Mouse (Mus musculus) hindbrain, embryonic 11.5 days (tissue): ENCODE measurements around the gene Cers1. TPM values are rescaled to one million over a fixed set of nuclear protein-coding genes. Genes with fewer than 3 reads are reported as not detected.

Experiments used
- ATAC-seq: fragments of 200-750 bp; cut with Nextera tagmentation; 2 replicates; pipeline ENCODE4 v1.8.0; 2017; ENCODE audit warnings: mild to moderate bottlenecking, moderate TSS enrichment, moderate library complexity; ENCODE audit not compliant: low FRiP score
- DNase-seq: peaks from one replicate; pipeline ENCODE4 v3.0.0-alpha.2; 2015; ENCODE audit warnings: low spot score
- H3K27ac ChIP-seq: fragments of 300-500 bp; sonication (generic); 2 replicates; pipeline ENCODE4 v1.5.1; 2014; ENCODE audit warnings: mild to moderate bottlenecking, low read depth, low read length
- H3K27me3 ChIP-seq: fragments of 300-500 bp; sonication (generic); 2 replicates; pipeline ENCODE4 v1.6.1; 2014; ENCODE audit warnings: mild to moderate bottlenecking, low read length, moderate library complexity, mixed read lengths; ENCODE audit not compliant: control insufficient read depth, insufficient read depth
- H3K36me3 ChIP-seq: fragments of 300-500 bp; sonication (generic); 2 replicates; pipeline ENCODE4 v1.6.1; 2014; ENCODE audit warnings: mild to moderate bottlenecking, low read length, moderate library complexity, mixed read lengths; ENCODE audit not compliant: control insufficient read depth, insufficient read depth
- H3K4me1 ChIP-seq: fragments of 300-500 bp; sonication (generic); replicated peaks from 2 replicates; pipeline ENCODE4 v1.6.1; 2014; ENCODE audit warnings: low read length, mixed read lengths; ENCODE audit not compliant: control insufficient read depth, insufficient read depth
- H3K4me2 ChIP-seq: fragments of 300-500 bp; sonication (generic); replicated peaks from 2 replicates; pipeline ENCODE4 v1.6.1; 2014; ENCODE audit warnings: mild to moderate bottlenecking, low read depth, low read length
- H3K4me3 ChIP-seq: fragments of 300-500 bp; sonication (generic); 2 replicates; pipeline ENCODE4 v1.5.1; 2014; ENCODE audit warnings: low read depth, low read length
- H3K9ac ChIP-seq: fragments of 300-500 bp; sonication (generic); 2 replicates; pipeline ENCODE4 v1.6.1; 2014; ENCODE audit warnings: low read depth, low read length
- H3K9me3 ChIP-seq: fragments of 300-500 bp; sonication (generic); 2 replicates; pipeline ENCODE4 v1.6.1; 2016; ENCODE audit warnings: low read length; ENCODE audit not compliant: control insufficient read depth
- WGBS: fragments of 180-500 bp; shearing (Covaris S2); extraction: QIAGEN DNeasy Blood & Tissue Kit; methylation state at CpG from one replicate; pipeline ENCODE4 v1.1.7; 2014; 5-methylcytosine and 5-hydroxymethylcytosine counted together
- polyA plus RNA-seq: library from polyadenylated mRNA; unstranded; fragments of >200 nt; fragmentation: Nextera tagmentation; extraction: Ambion mirVana; gene quantifications from 2 replicates; pipeline ENCODE4 v1.2.1, GENCODE M21; 2014

Cers1 gene
- polyA plus RNA-seq, 1 experiment from 2014 or later: 5.7 TPM

DNA sequence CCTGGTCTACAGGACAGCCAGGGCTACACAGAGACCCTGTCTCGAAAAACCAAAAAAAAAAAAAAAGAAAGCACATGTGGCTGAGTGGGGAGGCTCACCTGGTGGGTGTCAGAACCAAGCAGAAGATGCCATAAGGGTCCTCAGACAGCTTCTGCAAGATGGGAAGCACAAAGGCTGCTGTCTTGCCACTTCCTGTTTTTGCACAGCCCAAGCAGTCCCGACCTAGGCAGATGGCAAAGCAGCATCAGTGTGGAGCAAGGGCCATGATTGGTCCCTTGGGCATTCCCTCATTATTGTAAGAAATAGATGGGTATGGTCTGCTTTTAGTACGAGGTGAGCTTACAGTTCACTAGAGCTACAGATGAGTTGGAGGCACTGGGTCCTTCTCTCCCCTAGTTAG is 14.7 kb upstream of the Cers1 start:
- Histone ChIP-seq H3K27me3 (no peaks in the 10 kb centered on the region), H3K27ac (no peak overlapping the region), H3K4me3 (no peak overlapping the region), H3K4me2 (no peak overlapping the region), H3K4me1 (peaks cover 6% of the 10 kb centered on the region; the same call in 1 of the 2 replicates), H3K9ac (no peak overlapping the region), H3K9me3 (no peaks in the 10 kb centered on the region), H3K36me3 (peaks cover 5% of the 10 kb centered on the region; the same call in 1 of the 2 replicates)
- 87% methylated on average over 3 of the region's 3 CpGs for WGBS
- ATAC-seq: no peak
- no peak for DNase-seq

- H3K4me2 ChIP-seq: peak within 1 kb of the TSS; percentile 81
- ATAC-seq: peak; percentile 93
- peak; percentile 97 for DNase-seq
- no peaks in the 10 kb centered on the region for H3K9me3 ChIP-seq
- H3K27me3 ChIP-seq: no peaks in the 10 kb centered on the region
- H3K36me3 ChIP-seq: peaks cover 4% of the 10 kb centered on the region; the same call in 1 of the 2 replicates
- H3K4me3 ChIP-seq: peak within 1 kb of the TSS; percentile 63
- peak within 1 kb of the TSS; percentile 57 for H3K9ac ChIP-seq
- no peak within 1 kb of the TSS for H3K27ac ChIP-seq
- under 1% methylated on average over 40 of the region's 40 CpGs for WGBS
- H3K4me1 ChIP-seq: peaks cover 6% of the 10 kb centered on the region; the same call in 1 of the 2 replicates
Observed at GRCm38 (mm10) chr8:70302358-70302890, 13.2 kb upstream of the Cers1 start, which contains the start of the genes Ddx49 and Cope. TSS of gene Ddx49 (minus strand) at chr8:70302489. TSS of gene Cope (plus strand) at chr8:70302518.

GRCm38 (mm10) chr8:70302901-70303300 is 12.7 kb upstream of the Cers1 start:
- Histone ChIP-seq H3K4me2 (peak overlapping the region; percentile 81), H3K4me3 (peak overlapping the region; percentile 63), H3K9me3 (no peaks in the 10 kb centered on the region), H3K9ac (peak overlapping the region; percentile 57), H3K27me3 (no peaks in the 10 kb centered on the region), H3K36me3 (peaks cover 5% of the 10 kb centered on the region; the same call in 1 of the 2 replicates), H3K4me1 (peaks cover 6% of the 10 kb centered on the region; the same call in 1 of the 2 replicates), H3K27ac (no peak overlapping the region)
- 5% methylated on average over 16 of the region's 16 CpGs for WGBS
- ATAC-seq (peak; percentile 34; the same call in 1 of the 2 replicates), DNase-seq (no peak)

DNA sequence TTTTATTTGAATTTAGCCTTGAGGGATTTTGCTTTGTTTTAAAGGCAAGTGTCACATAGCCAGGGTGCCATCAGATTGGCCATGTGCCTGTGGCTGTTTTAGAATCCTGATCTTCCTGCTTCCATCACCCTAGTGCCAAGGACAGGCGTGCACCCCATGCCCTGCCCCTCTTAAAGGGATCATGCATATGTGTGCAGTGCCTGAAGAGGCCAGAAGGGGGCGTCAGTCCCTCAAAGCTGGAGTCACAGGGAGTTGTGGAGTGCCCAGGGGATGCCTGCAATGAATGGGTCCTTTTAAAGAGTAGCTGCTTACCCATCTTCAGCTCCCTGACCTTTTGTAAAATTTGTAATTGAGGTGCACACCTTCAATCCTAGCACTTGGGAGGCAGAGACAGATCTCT is 6.3 kb upstream of the Cers1 start:
- H3K4me1 ChIP-seq: no peaks in the 10 kb centered on the region; the same call in 1 of the 2 replicates
- WGBS: 39% methylated on average over 2 of the region's 2 CpGs

GRCm38 (mm10) chr8:70313399-70313798 is 2.2 kb upstream of the Cers1 start:
- WGBS: 94% methylated on average over 2 of the region's 2 CpGs
- Histone ChIP-seq H3K9me3 (no peaks in the 10 kb centered on the region), H3K27me3 (no peaks in the 10 kb centered on the region), H3K4me3 (no peak overlapping the region), H3K4me2 (no peak overlapping the region), H3K27ac (no peak overlapping the region), H3K36me3 (peaks cover 5% of the 10 kb centered on the region; the same call in 1 of the 2 replicates), H3K9ac (no peak overlapping the region), H3K4me1 (peaks cover 8% of the 10 kb centered on the region)
- DNase-seq (no peak), ATAC-seq (no peak)

More for the DNA sequence above, 6.3 kb upstream of the Cers1 start:
- peak; percentile 71 for DNase-seq
- Histone ChIP-seq H3K27ac (no peak overlapping the region), H3K9ac (no peak overlapping the region), H3K9me3 (no peaks in the 10 kb centered on the region), H3K27me3 (no peaks in the 10 kb centered on the region), H3K4me3 (no peak overlapping the region), H3K4me2 (no peak overlapping the region), H3K36me3 (peaks cover 10% of the 10 kb centered on the region)
- no peak for ATAC-seq

- Histone ChIP-seq H3K4me3 (peak overlapping the region; percentile 52), H3K36me3 (peaks cover 4% of the 10 kb centered on the region; the same call in 1 of the 2 replicates), H3K27me3 (0 out of 2 replicates have a peak, but pooled peaks cover 2% of the 10 kb centered on the region), H3K27ac (peak overlapping the region; percentile 83), H3K4me2 (peak overlapping the region; percentile 73), H3K9me3 (no peaks in the 10 kb centered on the region), H3K4me1 (peaks cover 8% of the 10 kb centered on the region), H3K9ac (peak overlapping the region; percentile 69)
- DNase-seq (peak; percentile 90), ATAC-seq (peak; percentile 89)
- WGBS: 8% methylated on average over 15 of the region's 15 CpGs
Observed at GRCm38 (mm10) chr8:70316511-70317504, 1.2 kb downstream of the Cers1 start.

DNA sequence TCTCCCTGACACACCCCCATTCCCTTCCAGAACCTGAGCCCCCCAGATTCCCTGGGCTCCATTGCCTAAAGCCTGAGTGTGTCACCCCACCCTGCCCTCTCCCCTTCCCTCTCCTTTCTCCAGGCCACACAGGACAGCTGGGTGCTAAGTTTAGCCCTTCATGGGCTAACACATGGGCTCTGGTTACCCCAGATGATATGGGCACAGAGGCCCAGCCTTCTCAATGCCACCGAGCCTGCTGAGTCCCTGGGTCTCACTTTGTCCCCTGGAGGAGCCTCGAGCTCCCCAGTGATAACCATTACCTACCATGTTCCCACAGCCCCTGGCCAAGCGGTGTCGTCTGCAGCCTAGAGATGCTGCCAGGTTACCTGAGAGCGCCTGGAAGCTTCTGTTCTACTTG is 2.3 kb downstream of the Cers1 start:
- no peak overlapping the region for H3K4me2 ChIP-seq

DNA sequence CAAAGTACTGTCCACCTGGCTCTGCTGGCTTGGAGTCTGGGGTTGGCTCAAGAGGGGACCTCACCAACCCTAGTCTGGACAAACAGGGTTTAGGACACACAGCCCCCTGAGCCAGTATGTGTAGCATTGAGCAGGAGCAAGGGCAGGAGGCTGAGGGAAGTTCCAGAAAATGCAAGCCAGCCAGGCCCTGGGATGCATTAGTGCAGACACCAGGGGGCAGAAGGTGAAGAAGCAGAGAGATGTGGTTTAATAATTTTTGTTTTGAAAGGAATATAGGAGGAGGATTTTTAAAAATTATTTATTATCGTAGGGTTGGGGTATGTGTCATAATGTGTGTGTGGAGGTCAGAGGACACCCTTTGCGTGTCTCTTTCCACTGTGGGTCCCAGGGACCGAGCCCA is 8.1 kb downstream of the Cers1 start:
- H3K4me1 ChIP-seq: peaks cover 1% of the 10 kb centered on the region; the same call in 1 of the 2 replicates
- no peaks in the 10 kb centered on the region for H3K9me3 ChIP-seq
- H3K9ac ChIP-seq: no peak overlapping the region
- H3K27ac ChIP-seq: no peak overlapping the region
- WGBS: 95% methylated on average over 3 of the region's 3 CpGs
- DNase-seq (no peak), ATAC-seq (no peak)
- H3K27me3 ChIP-seq: 0 out of 2 replicates have a peak, but pooled peaks cover 2% of the 10 kb centered on the region
- no peak overlapping the region for H3K4me3 ChIP-seq
- H3K36me3 ChIP-seq: no peaks in the 10 kb centered on the region
- H3K4me2 ChIP-seq: no peak overlapping the region

More for the DNA sequence above, 2.3 kb downstream of the Cers1 start:
- no peaks in the 10 kb centered on the region for H3K9me3 ChIP-seq
- no peak for ATAC-seq
- peaks cover 3% of the 10 kb centered on the region; the same call in 1 of the 2 replicates for H3K36me3 ChIP-seq
- H3K4me1 ChIP-seq: peaks cover 8% of the 10 kb centered on the region
- H3K9ac ChIP-seq: no peak overlapping the region
- DNase-seq: no peak
- H3K27ac ChIP-seq: peak overlapping the region; percentile 8; the same call in 1 of the 2 replicates
- no peak overlapping the region for H3K4me3 ChIP-seq
- 0 out of 2 replicates have a peak, but pooled peaks cover 2% of the 10 kb centered on the region for H3K27me3 ChIP-seq
- 86% methylated on average over 5 of the region's 5 CpGs for WGBS
